Comparison of ENCODE assay signal across 12 mouse cellular contexts in genomic region chr5:72225056-72225455, GRCm38 (mm10). TPM values are rescaled to one million over a fixed set of nuclear protein-coding genes. Genes with fewer than 3 reads are reported as not detected.
DNase-seq lines count a peak whose midpoint lies in the region; ATAC-seq and TF ChIP-seq lines count a peak whose summit lies in the region.
"Had no signal": no experiment of that assay in that cellular context is flagged by ENCODE, and none has a peak within 500 bp of the region (broad histone marks: within the 10 kb centered on the region; RNA-seq: fewer than 3 reads in every experiment).

No protein-coding gene starts in this region.

- no peak overlapping the region for H3K4me3 ChIP-seq in layer of hippocampus, adult 2 months

- DNase-seq in layer of hippocampus, adult 2 months (ENCODE audit: low spot score in 2 of 2): no peak
- DNase-seq in layer of hippocampus, adult 9-10 months (ENCODE audit: low spot score): no peak
- peak; percentile 40 for DNase-seq in R1 (ENCODE audit: low read depth, low spot score)
- DNase-seq in splenic B cell, adult 2 months (ENCODE audit: low read depth, low spot score): peak; percentile 58
- DNase-seq in right cerebral cortex, adult 18-20 months: no peak
- no peak for DNase-seq in kidney, postnatal 25 days
- DNase-seq: cerebellum, postnatal 25 days; gastrocnemius, postnatal 14 days; kidney, adult 2 months; layer of hippocampus, postnatal 36 days; thymus, postnatal 25 days had no signal

- 0 out of 2 replicates have a peak overlapping the region, but pooled peaks have one; percentile 10 for H3K27ac ChIP-seq in layer of hippocampus, adult 2 months

- TF ChIP-seq CTCF in layer of hippocampus, adult 2 months (conservative IDR thresholded peaks at IDR 0.05): no peak

- ATAC-seq in hematopoietic stem cell, adult 5-6 weeks (replicated peaks in 1 of 2; ENCODE audit: insufficient read depth in 1 of 2, low FRiP score in 2 of 2, low TSS enrichment in 1 of 2, low read depth in 1 of 2, poor library complexity in 2 of 2, severe bottlenecking in 2 of 2): peak; percentile 40 to 60; a peak in 3 of 4 replicates

- no peaks in the 10 kb centered on the region for H3K27me3 ChIP-seq in splenic B cell, adult 2 months (ENCODE audit: control insufficient read depth, insufficient read depth, low read length, poor library complexity, severe bottlenecking)

- peaks cover 3% of the 10 kb centered on the region for H3K36me3 ChIP-seq in splenic B cell, adult 2 months (ENCODE audit: control insufficient read depth, insufficient read depth, low read length, poor library complexity, severe bottlenecking)

RNA-seq across cellular contexts. Expression of gene Commd8, which starts 57.1 kb away (rescaled TPM):
- 100 to 1,000 TPM; 105 to 113 TPM for total RNA-seq in layer of hippocampus, adult 2 months (2021)
- total RNA-seq in hematopoietic stem cell, adult 5-6 weeks (2017): 57.9 and 60.8 TPM in 2 replicates

Comparison
In these comparisons a context has a peak if more than half of its experiments do, and no peak if none do; other contexts are left out.
1. DNase-seq: peak in R1 (single experiment) and splenic B cell, adult 2 months (single experiment); none in layer of hippocampus, adult 2 months (0 of 2), layer of hippocampus, adult 9-10 months (single experiment), right cerebral cortex, adult 18-20 months (single experiment) and kidney, postnatal 25 days (0 of 2).